Mouse (Mus musculus) lung, adult 2 months (tissue): ENCODE measurements at regions not wholly inside any gene's neighbourhood (a gene's known extent, or its start where the extent isn't known, plus 50 kb on each side); places are given as distances from the start of the nearest gene placed in this dataset.

Source experiments
- CTCF ChIP-seq: fragments of 200-500 bp; IDR thresholded peaks from 2 replicates; pipeline ENCODE4 v1.5.1; 2011; ENCODE audit warnings: mild to moderate bottlenecking, low read length, control low read depth; ENCODE audit not compliant: insufficient read depth
- POLR2A ChIP-seq: fragments of 200-500 bp; IDR thresholded peaks from 2 replicates; pipeline ENCODE4 v1.6.1; 2011; ENCODE audit warnings: low read depth, mild to moderate bottlenecking, control low read depth, low read length, borderline replicate concordance; ENCODE audit errors: extremely low read depth

GRCm38 (mm10) chr10:118947724-118948123, 77.7 kb upstream of the Dyrk2 start:
- TF ChIP-seq CTCF (no peak), POLR2A (no peak)
